Mouse (Mus musculus) large intestine, adult 2 months (tissue): ENCODE results near the gene Plcd1. TPM values are rescaled to one million over a fixed set of nuclear protein-coding genes. Genes with fewer than 3 reads are reported as not detected.

Source experiments
- DNase-seq: peaks from one replicate; pipeline ENCODE4 v3.0.0-alpha.2; 2012; ENCODE audit warnings: low read depth, low spot score
- WGBS: fragments of 180-500 bp; shearing (Covaris S2); methylation state at CpG from one replicate; pipeline ENCODE4 v1.1.7; 2018; 5-methylcytosine and 5-hydroxymethylcytosine counted together
- polyA plus RNA-seq: library from polyadenylated mRNA; depleted of rRNA; stranded (reverse); fragments of >200 nt; gene quantifications from 2 replicates; pipeline ENCODE4 v1.2.3, GENCODE M21; 2012

The Plcd1 gene
- polyA plus RNA-seq, 1 experiment = 50.9 TPM

- DNase-seq = no peak
- WGBS = 3% methylated on average over 45 of the region's 45 CpGs
Measured at GRCm38 (mm10) chr9:119092473-119093418, 556 bp downstream of the Plcd1 start.

GRCm38 (mm10) chr9:119091581-119092310, 1.6 kb downstream of the Plcd1 start:
- 63% methylated on average over 12 of the region's 12 CpGs for whole genome bisulfite sequencing
- DNase-seq = no peak

- DNase-seq = no peak
- WGBS = 88% methylated on average over 5 of the region's 5 CpGs
Measured at GRCm38 (mm10) chr9:119090462-119090861, 2.8 kb downstream of the Plcd1 start.

GRCm38 (mm10) chr9:119089437-119089836, 3.9 kb downstream of the Plcd1 start:
- no peak for DNase-seq
- 80% methylated on average over 7 of the region's 7 CpGs for WGBS

GRCm38 (mm10) chr9:119088148-119088801, 5.0 kb downstream of the Plcd1 start:
- DNase-seq = peak; percentile 84
- WGBS = 1% methylated on average over 24 of the region's 24 CpGs

GRCm38 (mm10) chr9:119087309-119087708, 6.0 kb downstream of the Plcd1 start:
- WGBS = 65% methylated on average over 5 of the region's 5 CpGs
- DNase-seq = no peak

- 67% methylated on average over 1 of the region's 1 CpGs for WGBS
- DNase-seq = no peak
Measured at GRCm38 (mm10) chr9:119086451-119086850, 6.9 kb downstream of the Plcd1 start.

- 35% methylated on average over 10 of the region's 10 CpGs for WGBS
- peak; percentile 85 for DNase-seq
Measured at GRCm38 (mm10) chr9:119083966-119084365, 9.3 kb downstream of the Plcd1 start.

GRCm38 (mm10) chr9:119082656-119083430, 10.5 kb downstream of the Plcd1 start:
- no peak for DNase-seq
- 72% methylated on average over 7 of the region's 7 CpGs for WGBS

- 87% methylated on average over 8 of the region's 8 CpGs for WGBS
- DNase-seq = no peak
Measured at GRCm38 (mm10) chr9:119082039-119082438, 11.3 kb downstream of the Plcd1 start.

- peak; percentile 76 for DNase-seq
- 28% methylated on average over 5 of the region's 5 CpGs for WGBS
Measured at GRCm38 (mm10) chr9:119080040-119080675, 13.1 kb downstream of the Plcd1 start.

GRCm38 (mm10) chr9:119075685-119076084, 17.6 kb downstream of the Plcd1 start:
- 41% methylated on average over 16 of the region's 16 CpGs for WGBS

GRCm38 (mm10) chr9:119073184-119073895, 20.0 kb downstream of the Plcd1 start:
- 75% methylated on average over 15 of the region's 15 CpGs for WGBS
- no peak for DNase-seq

More at GRCm38 (mm10) chr9:119075685-119076084, 17.6 kb downstream of the Plcd1 start:
- DNase-seq = no peak

GRCm38 (mm10) chr9:119071786-119072185, 21.5 kb downstream of the Plcd1 start:
- DNase-seq = no peak
- whole genome bisulfite sequencing = 78% methylated on average over 9 of the region's 9 CpGs

GRCm38 (mm10) chr9:119070173-119070825, 23.0 kb downstream of the Plcd1 start:
- WGBS = 79% methylated on average over 13 of the region's 13 CpGs
- DNase-seq = no peak

- peak; percentile 75 for DNase-seq
- WGBS = 38% methylated on average over 11 of the region's 11 CpGs
Measured at GRCm38 (mm10) chr9:119068266-119068665, 25.0 kb downstream of the Plcd1 start.

- 3% methylated on average over 6 of the region's 6 CpGs for WGBS
- DNase-seq = no peak
Measured at GRCm38 (mm10) chr9:119067601-119068000, 25.7 kb downstream of the Plcd1 start.

- no peak for DNase-seq
Measured at GRCm38 (mm10) chr9:119064296-119064695, 29.0 kb downstream of the Plcd1 start.

More at GRCm38 (mm10) chr9:119064296-119064695, 29.0 kb downstream of the Plcd1 start:
- WGBS = 70% methylated on average over 4 of the region's 4 CpGs
